Mouse (Mus musculus) CD4-positive naive resting alpha-beta T cell, adult 76 days (primary cell): ENCODE data around the gene Gm16368. TPM values are rescaled to one million over a fixed set of nuclear protein-coding genes. Genes with fewer than 3 reads are reported as not detected.

Source experiments
- total RNA-seq: library from RNA; stranded (reverse); gene quantifications from one replicate; pipeline ENCODE4 v1.2.4, GENCODE M21; 2023

Gm16368 gene
- not detected for total RNA-seq

DNA sequence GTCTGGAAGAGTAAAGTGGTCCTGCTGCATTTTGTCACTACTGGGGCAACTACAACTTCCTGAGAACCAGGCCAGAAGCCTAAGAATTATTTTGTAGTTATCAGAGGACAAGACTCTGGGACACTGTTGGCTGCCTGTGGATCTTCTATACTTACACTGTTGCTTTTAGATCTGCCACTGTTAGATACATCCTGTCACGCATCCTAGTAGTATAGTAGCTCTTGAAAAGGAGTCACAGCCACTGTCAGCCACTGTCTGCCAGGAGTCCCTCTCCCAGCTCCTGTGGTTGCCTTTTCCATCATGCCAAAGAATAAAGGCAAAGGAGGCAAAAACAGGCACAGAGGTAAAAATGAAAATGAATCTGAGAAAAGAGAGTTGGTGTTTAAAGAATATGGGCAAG lies at the start of gene Gm16368:
Gene Gm16368 (plus strand): TSS at position 301 of the 400 bp plus-strand sequence.

Other genes starting within 250 kb of the Gm16368 start
- not detected for gene Gm2001, start 241.4 kb upstream of the Gm16368 start, total RNA-seq
- not detected for gene Gm2016, start 209.6 kb upstream of the Gm16368 start, total RNA-seq
- not detected for gene Gm2022, start 188.3 kb upstream of the Gm16368 start, total RNA-seq
- not detected for gene Gm2035, start 163.8 kb upstream of the Gm16368 start, total RNA-seq
- not detected for gene Gm2042, start 129.6 kb upstream of the Gm16368 start, total RNA-seq
- gene Gm2075, start 71.8 kb upstream of the Gm16368 start, total RNA-seq = not detected
- gene Gm6803, start 64.9 kb upstream of the Gm16368 start, total RNA-seq = not detected
- gene Gm2056, start 56.7 kb upstream of the Gm16368 start, total RNA-seq = not detected
- not detected for gene Gm10436, start 98.4 kb downstream of the Gm16368 start, total RNA-seq
- not detected for gene Gm8332, start 166.4 kb downstream of the Gm16368 start, total RNA-seq
- not detected for gene Gm5662, start 190.8 kb downstream of the Gm16368 start, total RNA-seq
- not detected for gene Gm5039, start 240.3 kb downstream of the Gm16368 start, total RNA-seq